Mouse (Mus musculus) hindlimb bud, embryonic 11.5 days (tissue): ENCODE measurements at regions not wholly inside any gene's neighbourhood (a gene's known extent, or its start where the extent isn't known, plus 50 kb on each side); places are given as distances from the start of the nearest gene placed in this dataset.

Experiments
- DNase-seq: peaks from one replicate; pipeline ENCODE4 v3.0.0-alpha.2; 2012; ENCODE audit warnings: low read depth, low spot score; ENCODE audit errors: extremely low spot score

- peak; percentile 0 for DNase-seq
Measured at GRCm38 (mm10) chrX:58812824-58813223, 96.3 kb upstream of the 4930550L24Rik start.
